Mouse (Mus musculus): ENCODE data around the gene Gm28635.

The Gm28635 gene

GRCm38 (mm10) chr2:84592801-84593200 is 85.0 kb downstream of the Gm28635 start:
- DNase-seq (ENCODE audit: low spot score in 2 of 2), result no peak

DNA sequence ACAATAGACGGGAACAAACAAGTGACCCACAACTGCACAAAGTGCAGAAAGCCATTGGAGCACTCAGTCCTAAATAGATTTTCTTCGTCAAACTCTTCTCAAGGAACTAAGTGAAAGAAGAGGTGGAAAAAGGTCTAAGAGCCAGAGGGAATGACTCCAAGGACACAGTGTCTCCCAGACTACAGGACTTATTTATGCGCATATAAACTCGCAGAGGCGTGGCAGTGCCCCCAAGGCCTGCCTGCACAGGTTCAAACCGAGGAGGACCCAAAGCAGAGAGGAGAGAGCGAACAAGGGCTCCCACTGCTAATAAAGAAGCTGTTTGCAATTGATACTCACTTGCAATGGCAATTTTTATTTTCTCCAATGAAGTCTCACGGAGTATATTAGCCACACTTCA is 92.1 kb downstream of the Gm28635 start:
- no peak for DNase-seq (ENCODE audit: low spot score in 2 of 2)

- no peak for DNase-seq (ENCODE audit: low spot score in 2 of 2)
Observed at GRCm38 (mm10) chr2:84582286-84582685, 95.6 kb downstream of the Gm28635 start.

DNA sequence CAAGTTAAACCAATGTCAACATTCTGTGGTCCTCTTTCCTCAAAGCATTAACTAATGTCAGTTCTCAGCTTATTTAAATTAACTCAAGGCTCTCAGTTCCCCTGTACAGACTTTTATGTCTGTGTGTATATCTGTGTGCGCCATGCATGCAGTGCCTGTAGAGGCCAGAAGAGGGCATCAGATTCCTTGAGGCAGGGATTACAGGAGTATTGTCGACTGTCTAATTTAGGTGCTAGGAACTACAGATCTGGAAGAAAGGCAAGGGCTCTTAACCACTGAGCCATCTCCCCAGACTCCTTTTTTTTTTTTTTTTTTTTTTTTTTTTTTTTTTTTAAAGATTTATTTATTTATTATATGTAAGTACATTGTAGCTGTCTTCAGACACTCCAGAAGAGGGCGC is 96.6 kb downstream of the Gm28635 start:
- peak in 1 of 2 experiments; percentile 5 for DNase-seq (ENCODE audit: low spot score in 2 of 2)

DNA sequence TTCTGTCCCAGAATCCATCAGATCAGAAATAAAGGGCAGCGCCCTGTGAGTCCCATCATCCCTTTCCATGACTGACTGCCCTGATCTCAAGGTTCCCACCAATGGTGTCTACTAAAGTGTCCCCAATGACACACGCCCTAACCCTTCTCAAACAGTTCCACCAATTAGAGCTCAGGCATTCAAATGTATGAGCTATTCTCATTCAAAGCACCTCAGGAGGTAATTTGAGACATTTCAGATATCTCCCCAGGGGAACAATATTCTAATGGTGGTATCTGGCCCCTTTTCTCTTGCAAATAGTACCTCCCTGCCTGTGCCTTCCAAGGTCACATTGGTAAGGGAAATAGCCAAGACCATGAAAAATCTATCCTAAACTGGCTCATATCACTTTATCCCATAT is 98.5 kb downstream of the Gm28635 start:
- DNase-seq (ENCODE audit: low spot score in 2 of 2), result no peak

GRCm38 (mm10) chr2:84574130-84574529 is 103.7 kb downstream of the Gm28635 start:
- no peak for DNase-seq (ENCODE audit: low spot score in 2 of 2)

GRCm38 (mm10) chr2:84556888-84557514 is 120.8 kb downstream of the Gm28635 start:
- DNase-seq (ENCODE audit: low spot score in 2 of 2), result no peak

Data from spleen, postnatal 14 days (tissue).